Mouse (Mus musculus) frontal cortex, adult 2 months (tissue): ENCODE measurements at regions not wholly inside any gene's neighbourhood (a gene's known extent, or its start where the extent isn't known, plus 50 kb on each side); places are given as distances from the start of the nearest gene placed in this dataset.

ENCODE experiments used
- DNase-seq, 2 experiments: peaks; one replicate each; pipeline ENCODE4 v3.0.0; 2022; ENCODE audit warnings: low spot score in 1 of 2; ENCODE audit errors: extremely low spot score in 1 of 2

GRCm38 (mm10) chrX:121301915-121302314, 989.0 kb upstream of the H2afb3 start:
- DNase-seq, result no peak

DNA sequence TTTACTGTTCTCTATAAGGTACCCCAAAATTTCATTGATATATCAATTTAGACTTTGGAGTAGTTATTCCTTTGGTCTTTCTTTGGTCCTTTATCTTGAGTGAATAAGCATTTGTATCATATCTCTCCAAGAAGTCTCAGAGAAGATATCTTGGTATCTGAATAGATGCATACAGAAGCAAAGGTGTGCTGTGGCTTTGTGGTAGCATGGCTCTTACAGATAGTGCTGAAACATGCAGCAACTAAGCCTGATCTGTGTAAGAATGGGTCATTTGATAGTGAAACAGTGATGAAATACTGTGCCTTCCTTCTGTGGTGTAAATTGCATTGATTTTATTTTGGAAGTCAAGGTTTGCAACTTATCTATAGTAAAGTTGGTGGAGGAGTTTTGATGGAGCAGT, 978.3 kb upstream of the H2afb3 start:
- no peak for DNase-seq

DNA sequence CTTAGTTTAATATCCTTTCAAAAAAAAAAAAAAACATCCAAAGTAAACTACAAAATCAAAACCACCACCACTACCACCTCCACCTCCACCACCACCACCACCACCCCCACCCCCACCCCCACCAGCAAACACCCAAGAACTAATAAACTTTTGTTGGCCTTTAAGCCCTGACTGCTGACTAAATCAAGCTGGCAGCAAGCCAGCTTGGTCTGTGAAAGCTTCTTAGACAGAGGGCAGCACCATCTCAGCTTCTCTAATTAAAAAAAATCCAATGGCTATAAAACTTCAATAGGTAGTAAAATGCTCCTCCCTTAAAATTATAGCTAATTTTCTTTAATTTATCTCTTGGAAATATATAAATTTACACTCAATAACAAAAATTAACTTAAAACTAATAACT, 957.2 kb upstream of the H2afb3 start:
- no peak for DNase-seq

DNA sequence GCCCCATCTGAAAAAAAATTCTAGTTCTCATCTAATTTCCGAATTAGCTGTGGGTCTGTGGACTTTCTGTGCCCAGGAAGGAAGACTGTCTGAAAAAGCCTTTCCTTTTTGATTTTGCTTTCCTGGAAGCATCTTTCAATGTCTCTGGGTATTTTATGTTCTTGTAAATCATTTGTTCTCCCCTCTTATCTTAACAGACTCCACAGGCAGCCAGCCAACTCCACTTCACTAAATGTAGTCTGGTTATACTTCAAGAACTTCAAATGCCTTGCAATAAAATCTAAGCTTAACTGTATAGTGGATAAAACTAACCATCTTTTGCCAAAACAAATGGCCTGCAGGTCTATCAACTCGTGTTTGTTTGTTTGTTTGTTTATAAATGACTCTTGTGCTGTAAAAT, 956.7 kb upstream of the H2afb3 start:
- peak in 1 of 2 experiments; percentile 2 for DNase-seq

DNA sequence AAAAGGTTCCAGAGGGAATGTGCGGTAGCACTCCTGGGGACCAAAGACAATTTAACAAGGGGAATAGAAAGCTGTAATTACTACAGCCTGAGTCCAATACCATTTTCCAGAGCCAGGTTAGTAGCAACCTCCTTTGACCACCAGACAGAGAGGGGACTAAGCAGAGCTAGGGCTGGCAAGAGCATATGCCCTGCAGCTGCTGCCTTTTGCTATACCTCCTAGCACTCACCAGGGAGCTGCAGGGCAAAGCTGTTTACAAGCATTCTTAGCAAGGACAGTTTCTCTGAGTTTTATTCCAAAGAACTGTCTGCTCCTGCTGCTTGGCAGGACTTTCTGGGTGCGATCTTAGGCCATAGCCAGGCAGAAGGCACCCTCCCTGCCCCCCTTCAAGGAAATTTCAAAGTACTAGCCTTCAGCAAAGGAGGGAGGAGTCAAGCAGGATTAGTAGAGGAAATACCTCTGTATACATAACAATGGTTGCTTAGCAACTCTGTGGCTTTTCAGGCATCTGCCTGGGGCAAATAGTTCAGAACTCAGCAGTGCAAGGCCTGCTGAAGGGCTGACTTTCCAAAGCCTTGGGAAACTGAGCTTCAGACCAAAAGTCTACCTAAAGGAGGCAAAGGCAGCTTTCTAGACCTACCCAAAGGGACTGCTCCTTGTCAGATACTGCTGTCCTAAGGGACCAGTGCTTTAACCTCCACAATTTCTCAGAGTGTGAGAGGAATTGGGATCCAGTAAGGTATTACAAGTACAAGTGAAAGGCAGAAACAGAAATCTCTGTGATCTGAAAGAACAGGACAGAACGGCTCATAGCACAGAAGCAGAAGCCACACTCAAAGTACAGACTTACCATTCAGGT, 919.5 kb upstream of the H2afb3 start:
- no peak for DNase-seq
